Mouse (Mus musculus) MEL-GATA-1-ER (cell line): Measurements from ENCODE around the gene Zfp790.

Source experiments
- DNase-seq: peaks from one replicate; pipeline ENCODE4 v3.0.0-alpha.2; 2012; ENCODE audit warnings: low read depth; ENCODE audit errors: extremely low read depth

Zfp790 gene

GRCm38 (mm10) chr7:29815910-29816429, at the start of gene Zfp790:
Gene Zfp790 (plus strand): TSS chr7:29816114.
- peak; percentile 96 for DNase-seq

- DNase-seq, result peak; percentile 73
These were observed 48.7 kb upstream of the Zfp790 start for GRCm38 (mm10) chr7:29767058-29767686.

GRCm38 (mm10) chr7:29768090-29768900, 47.6 kb upstream of the Zfp790 start, which contains the start of gene Zfp84:
Gene Zfp84 (plus strand): TSS chr7:29768552.
- peak; percentile 94 for DNase-seq

- no peak for DNase-seq
These were observed 46.9 kb upstream of the Zfp790 start for GRCm38 (mm10) chr7:29768980-29769379.

GRCm38 (mm10) chr7:29773503-29773902, 42.4 kb upstream of the Zfp790 start:
- DNase-seq, result no peak

GRCm38 (mm10) chr7:29774371-29774770, 41.5 kb upstream of the Zfp790 start:
- DNase-seq, result no peak

- DNase-seq, result no peak
These were observed 39.3 kb upstream of the Zfp790 start for GRCm38 (mm10) chr7:29776568-29776967.

- DNase-seq, result no peak
These were observed 38.5 kb upstream of the Zfp790 start for GRCm38 (mm10) chr7:29777372-29777771.

GRCm38 (mm10) chr7:29783871-29784551, 31.9 kb upstream of the Zfp790 start, which contains the start of gene Zfp30:
Gene Zfp30 (plus strand): TSS chr7:29783998.
- peak; percentile 73 for DNase-seq

GRCm38 (mm10) chr7:29785023-29785422, 30.9 kb upstream of the Zfp790 start:
- no peak for DNase-seq

GRCm38 (mm10) chr7:29785888-29786287, 30.0 kb upstream of the Zfp790 start:
- no peak for DNase-seq

GRCm38 (mm10) chr7:29792906-29793305, 23.0 kb upstream of the Zfp790 start:
- DNase-seq, result no peak

GRCm38 (mm10) chr7:29807046-29807445, 8.9 kb upstream of the Zfp790 start:
- DNase-seq, result no peak

- no peak for DNase-seq
These were observed 3.7 kb upstream of the Zfp790 start for GRCm38 (mm10) chr7:29812244-29812643.

- no peak for DNase-seq
These were observed 1.5 kb upstream of the Zfp790 start for GRCm38 (mm10) chr7:29814381-29814780.

GRCm38 (mm10) chr7:29815061-29815784, 691 bp upstream of the Zfp790 start:
- DNase-seq, result no peak

- DNase-seq, result peak; percentile 74
These were observed 2.8 kb downstream of the Zfp790 start for GRCm38 (mm10) chr7:29818619-29819254.

GRCm38 (mm10) chr7:29828001-29828400, 12.1 kb downstream of the Zfp790 start:
- DNase-seq, result no peak

- no peak for DNase-seq
These were observed 13.9 kb downstream of the Zfp790 start for GRCm38 (mm10) chr7:29829804-29830203.

GRCm38 (mm10) chr7:29836816-29837215, 20.9 kb downstream of the Zfp790 start:
- no peak for DNase-seq

- DNase-seq, result no peak
These were observed 23.3 kb downstream of the Zfp790 start for GRCm38 (mm10) chr7:29839256-29839655.
